In genomic region chr17:12037574-12037973, GRCm38 (mm10) we compare ENCODE assay signal across 21 mouse cellular contexts.
DNase-seq lines count a peak whose midpoint lies in the region; ATAC-seq lines count a peak whose summit lies in the region.
"Had no signal": no experiment of that assay in that cellular context is flagged by ENCODE, and none has a peak within 500 bp of the region (broad histone marks: within the 10 kb centered on the region; RNA-seq: fewer than 3 reads in every experiment).

No protein-coding gene starts in this region.

- H3K27ac ChIP-seq in heart, embryonic 10.5 days: no peak overlapping the region
- H3K27ac ChIP-seq in liver, embryonic 12.5 days: peak overlapping the region; percentile 93
- H3K27ac ChIP-seq in stomach, embryonic 15.5 days: no peak overlapping the region
- H3K27ac ChIP-seq: embryonic facial prominence, embryonic 10.5 days; heart, embryonic 13.5 days; hindbrain, embryonic 15.5 days; limb, embryonic 15.5 days had no signal

- H3K27me3 ChIP-seq in heart, embryonic 10.5 days (ENCODE audit: insufficient read depth, poor library complexity, severe bottlenecking): no peaks in the 10 kb centered on the region
- no peaks in the 10 kb centered on the region; the same call in 1 of the 2 replicates for H3K27me3 ChIP-seq in liver, embryonic 12.5 days (replicated peaks)
- H3K27me3 ChIP-seq in stomach, embryonic 15.5 days (replicated peaks): no peaks in the 10 kb centered on the region
- H3K27me3 ChIP-seq: hindbrain, embryonic 15.5 days had no signal

- peak overlapping the region; percentile 74 for H3K4me2 ChIP-seq in liver, embryonic 12.5 days
- no peak overlapping the region for H3K4me2 ChIP-seq in stomach, embryonic 15.5 days
- H3K4me2 ChIP-seq: hindbrain, embryonic 15.5 days; limb, embryonic 15.5 days had no signal

- H3K4me1 ChIP-seq in heart, embryonic 10.5 days: peaks cover 10% of the 10 kb centered on the region; the same call in 1 of the 2 replicates
- peaks cover 59% of the 10 kb centered on the region for H3K4me1 ChIP-seq in liver, embryonic 12.5 days
- no peaks in the 10 kb centered on the region for H3K4me1 ChIP-seq in stomach, embryonic 15.5 days
- H3K4me1 ChIP-seq: hindbrain, embryonic 15.5 days had no signal

- peak; percentile 80 for ATAC-seq in liver, embryonic 12.5 days
- ATAC-seq in stomach, embryonic 15.5 days (ENCODE audit: insufficient read depth, low FRiP score, low read depth): peak; percentile 80; the same call in 1 of the 2 replicates
- ATAC-seq: forebrain, embryonic 16.5 days had no signal

- DNase-seq in heart, adult 11 months: peak; percentile 83
- DNase-seq in heart, embryonic 10.5 days (ENCODE audit: low spot score): no peak
- peak; percentile 14 for DNase-seq in spleen, adult 12 weeks (ENCODE audit: low spot score)
- DNase-seq in spleen, adult 18-20 months: no peak
- no peak for DNase-seq in embryo, embryonic 10.5 days (ENCODE audit: low spot score)
- DNase-seq in urinary bladder, postnatal 36 days (ENCODE audit: low spot score in 2 of 2): no peak
- DNase-seq: adrenal gland, postnatal 36 days; cerebellum, adult 8-10 months; gastrocnemius, postnatal 25 days; heart, postnatal 36 days; kidney, adult 8-10 months; kidney, postnatal 14 days; lung, postnatal 14 days had no signal

- 83% methylated on average over 2 of the region's 2 CpGs for WGBS in heart, embryonic 10.5 days
- 58% methylated on average over 2 of the region's 2 CpGs for WGBS in liver, embryonic 12.5 days (ENCODE audit: insufficient replicate concordance)
- WGBS in stomach, embryonic 15.5 days: 81% methylated on average over 2 of the region's 2 CpGs

- no peaks in the 10 kb centered on the region for H3K36me3 ChIP-seq in heart, embryonic 10.5 days
- H3K36me3 ChIP-seq in liver, embryonic 12.5 days: no peaks in the 10 kb centered on the region
- H3K36me3 ChIP-seq in stomach, embryonic 15.5 days: no peaks in the 10 kb centered on the region
- H3K36me3 ChIP-seq: embryonic facial prominence, embryonic 10.5 days; G1E; heart, embryonic 13.5 days; hindbrain, embryonic 15.5 days; limb, embryonic 15.5 days had no signal

- H3K9me3 ChIP-seq in heart, embryonic 10.5 days: no peaks in the 10 kb centered on the region
- no peaks in the 10 kb centered on the region for H3K9me3 ChIP-seq in liver, embryonic 12.5 days (replicated peaks)
- H3K9me3 ChIP-seq in stomach, embryonic 15.5 days: no peaks in the 10 kb centered on the region
- H3K9me3 ChIP-seq: embryonic facial prominence, embryonic 10.5 days; G1E; heart, embryonic 13.5 days; hindbrain, embryonic 15.5 days; limb, embryonic 15.5 days had no signal

- no peak overlapping the region for H3K4me3 ChIP-seq in heart, embryonic 10.5 days
- peak overlapping the region; percentile 42 for H3K4me3 ChIP-seq in liver, embryonic 12.5 days
- H3K4me3 ChIP-seq in stomach, embryonic 15.5 days (replicated peaks): no peak overlapping the region
- H3K4me3 ChIP-seq: embryonic facial prominence, embryonic 10.5 days; heart, embryonic 13.5 days; hindbrain, embryonic 15.5 days; limb, embryonic 15.5 days had no signal

- peak overlapping the region; percentile 70 for H3K9ac ChIP-seq in liver, embryonic 12.5 days
- no peak overlapping the region for H3K9ac ChIP-seq in stomach, embryonic 15.5 days
- H3K9ac ChIP-seq: heart, embryonic 13.5 days; hindbrain, embryonic 15.5 days; limb, embryonic 15.5 days had no signal

Comparison
In these comparisons a context has a peak if more than half of its experiments do, and no peak if none do; other contexts are left out.
1. DNase-seq: peak in heart, adult 11 months (single experiment) and spleen, adult 12 weeks (single experiment); none in heart, embryonic 10.5 days (single experiment), spleen, adult 18-20 months (0 of 2), embryo, embryonic 10.5 days (single experiment) and urinary bladder, postnatal 36 days (0 of 2).